Mouse (Mus musculus) hindbrain, embryonic 16.5 days (tissue): ENCODE data around the gene Hbp1. TPM values are rescaled to one million over a fixed set of nuclear protein-coding genes. Genes with fewer than 3 reads are reported as not detected.

Experiments used
- ATAC-seq: fragments of 200-750 bp; cut with Nextera tagmentation; 2 replicates; pipeline ENCODE4 v1.8.0; 2017; ENCODE audit warnings: moderate TSS enrichment, moderate library complexity
- H3K27ac ChIP-seq: fragments of 300-500 bp; sonication (generic); 2 replicates; pipeline ENCODE4 v1.5.1; 2014; ENCODE audit warnings: low read depth, mild to moderate bottlenecking, control low read depth, low read length, moderate library complexity
- H3K27me3 ChIP-seq: fragments of 300-500 bp; sonication (generic); replicated peaks from 2 replicates; pipeline ENCODE4 v1.6.1; 2014; ENCODE audit warnings: low read length; ENCODE audit not compliant: control insufficient read depth, insufficient read depth
- H3K36me3 ChIP-seq: fragments of 300-500 bp; sonication (generic); 2 replicates; pipeline ENCODE4 v1.6.1; 2014; ENCODE audit warnings: mild to moderate bottlenecking, low read length, moderate library complexity, mixed read lengths; ENCODE audit not compliant: control insufficient read depth, insufficient read depth
- H3K4me1 ChIP-seq: fragments of 300-500 bp; sonication (generic); 2 replicates; pipeline ENCODE4 v1.6.1; 2014; ENCODE audit warnings: low read depth, low read length; ENCODE audit not compliant: control insufficient read depth, insufficient read depth
- H3K4me2 ChIP-seq: fragments of 300-500 bp; sonication (generic); 2 replicates; pipeline ENCODE4 v1.6.1; 2014; ENCODE audit warnings: mild to moderate bottlenecking, low read length, control low read depth, moderate library complexity
- H3K4me3 ChIP-seq: fragments of 300-500 bp; sonication (generic); 2 replicates; pipeline ENCODE4 v1.5.1; 2014; ENCODE audit warnings: mild to moderate bottlenecking, low read length, control low read depth, moderate library complexity
- H3K9ac ChIP-seq: fragments of 300-500 bp; sonication (generic); 2 replicates; pipeline ENCODE4 v1.6.1; 2014; ENCODE audit warnings: low read depth, mild to moderate bottlenecking, control low read depth, low read length, moderate library complexity
- H3K9me3 ChIP-seq: fragments of 300-500 bp; sonication (generic); 2 replicates; pipeline ENCODE4 v1.6.1; 2014; ENCODE audit warnings: mild to moderate bottlenecking, low read length, moderate library complexity; ENCODE audit not compliant: control insufficient read depth
- WGBS: fragments of 180-500 bp; shearing (Covaris S2); extraction: QIAGEN DNeasy Blood & Tissue Kit; methylation state at CpG from one replicate; pipeline ENCODE4 v1.1.7; 2014; 5-methylcytosine and 5-hydroxymethylcytosine counted together
- polyA plus RNA-seq: library from polyadenylated mRNA; unstranded; fragments of >200 nt; fragmentation: Nextera tagmentation; extraction: Ambion mirVana; gene quantifications from 2 replicates; pipeline ENCODE4 v1.2.1, GENCODE M21; 2015

Hbp1 gene
- polyA plus RNA-seq, 1 experiment from 2014 or later = 39.1 TPM

- Histone ChIP-seq H3K9ac (no peak overlapping the region), H3K4me3 (no peak overlapping the region), H3K27me3 (no peaks in the 10 kb centered on the region), H3K27ac (no peak overlapping the region), H3K9me3 (no peaks in the 10 kb centered on the region), H3K4me2 (no peak overlapping the region), H3K4me1 (no peaks in the 10 kb centered on the region), H3K36me3 (peaks cover 7% of the 10 kb centered on the region; the same call in 1 of the 2 replicates)
- WGBS = 89% methylated on average over 4 of the region's 4 CpGs
- ATAC-seq = no peak
Observed at GRCm38 (mm10) chr12:31966405-31966804, 16.1 kb upstream of the Hbp1 start.

GRCm38 (mm10) chr12:31965517-31966212 lies 15.3 kb upstream of the Hbp1 start:
- no peaks in the 10 kb centered on the region for H3K9me3 ChIP-seq
- 91% methylated on average over 12 of the region's 12 CpGs for WGBS
- H3K4me2 ChIP-seq = no peak overlapping the region
- H3K9ac ChIP-seq = no peak overlapping the region
- ATAC-seq = no peak
- no peaks in the 10 kb centered on the region for H3K27me3 ChIP-seq
- no peaks in the 10 kb centered on the region for H3K4me1 ChIP-seq
- peaks cover 9% of the 10 kb centered on the region; the same call in 1 of the 2 replicates for H3K36me3 ChIP-seq
- H3K4me3 ChIP-seq = no peak overlapping the region
- H3K27ac ChIP-seq = no peak overlapping the region

GRCm38 (mm10) chr12:31964074-31964473 lies 13.7 kb upstream of the Hbp1 start:
- Histone ChIP-seq H3K27ac (no peak overlapping the region), H3K9me3 (no peaks in the 10 kb centered on the region), H3K36me3 (peaks cover 9% of the 10 kb centered on the region; the same call in 1 of the 2 replicates), H3K9ac (no peak overlapping the region), H3K4me1 (no peaks in the 10 kb centered on the region), H3K27me3 (no peaks in the 10 kb centered on the region), H3K4me3 (no peak overlapping the region), H3K4me2 (no peak overlapping the region)
- WGBS = 82% methylated on average over 6 of the region's 6 CpGs
- ATAC-seq = no peak; the same call in 1 of the 2 replicates

- peaks cover 2% of the 10 kb centered on the region; the same call in 1 of the 2 replicates for H3K4me1 ChIP-seq
- WGBS = 87% methylated on average over 4 of the region's 4 CpGs
- peaks cover 2% of the 10 kb centered on the region; the same call in 1 of the 2 replicates for H3K36me3 ChIP-seq
Observed at GRCm38 (mm10) chr12:31955843-31956242, 5.5 kb upstream of the Hbp1 start.

GRCm38 (mm10) chr12:31950659-31951031 lies 310 bp upstream of the Hbp1 start:
- H3K36me3 ChIP-seq = no peaks in the 10 kb centered on the region
- no peak for ATAC-seq
- H3K4me3 ChIP-seq = peak overlapping the region; percentile 42
- WGBS = 3% methylated on average over 9 of the region's 9 CpGs
- peaks cover 6% of the 10 kb centered on the region; the same call in 1 of the 2 replicates for H3K4me1 ChIP-seq
- no peaks in the 10 kb centered on the region for H3K27me3 ChIP-seq
- no peaks in the 10 kb centered on the region for H3K9me3 ChIP-seq
- peak overlapping the region; percentile 68 for H3K4me2 ChIP-seq
- peak overlapping the region; percentile 24 for H3K9ac ChIP-seq
- H3K27ac ChIP-seq = peak overlapping the region; percentile 71

More at GRCm38 (mm10) chr12:31955843-31956242, 5.5 kb upstream of the Hbp1 start:
- Histone ChIP-seq H3K4me3 (no peak overlapping the region), H3K27me3 (no peaks in the 10 kb centered on the region), H3K9me3 (no peaks in the 10 kb centered on the region), H3K27ac (no peak overlapping the region), H3K9ac (no peak overlapping the region), H3K4me2 (no peak overlapping the region)
- 0 out of 2 replicates have a peak, but pooled peaks have one; percentile 2 for ATAC-seq

- under 1% methylated on average over 51 of the region's 58 CpGs for WGBS
- peak; percentile 80 for ATAC-seq
- peaks cover 6% of the 10 kb centered on the region; the same call in 1 of the 2 replicates for H3K4me1 ChIP-seq
- no peaks in the 10 kb centered on the region for H3K36me3 ChIP-seq
- H3K27ac ChIP-seq = peak overlapping the region; percentile 98
- H3K4me2 ChIP-seq = peak overlapping the region; percentile 74
- H3K9me3 ChIP-seq = no peaks in the 10 kb centered on the region
- peak overlapping the region; percentile 88 for H3K4me3 ChIP-seq
- peak overlapping the region; percentile 89 for H3K9ac ChIP-seq
- H3K27me3 ChIP-seq = no peaks in the 10 kb centered on the region
Observed at GRCm38 (mm10) chr12:31949193-31949741, 1.1 kb downstream of the Hbp1 start.

- Histone ChIP-seq H3K27me3 (no peaks in the 10 kb centered on the region), H3K4me2 (peak overlapping the region; percentile 74), H3K9me3 (no peaks in the 10 kb centered on the region), H3K9ac (peak overlapping the region; percentile 89), H3K4me3 (peak overlapping the region; percentile 88), H3K27ac (peak overlapping the region; percentile 98), H3K4me1 (peaks cover 6% of the 10 kb centered on the region; the same call in 1 of the 2 replicates), H3K36me3 (no peaks in the 10 kb centered on the region)
- no peak for ATAC-seq
- 18% methylated on average over 7 of the region's 7 CpGs for WGBS
Observed at GRCm38 (mm10) chr12:31948101-31949000, 2.0 kb downstream of the Hbp1 start.

GRCm38 (mm10) chr12:31947476-31947875 lies 2.9 kb downstream of the Hbp1 start:
- H3K36me3 ChIP-seq = peaks cover 3% of the 10 kb centered on the region; the same call in 1 of the 2 replicates
- peaks cover 6% of the 10 kb centered on the region; the same call in 1 of the 2 replicates for H3K4me1 ChIP-seq
- H3K27ac ChIP-seq = no peak overlapping the region
- WGBS = 95% methylated on average over 5 of the region's 5 CpGs
- H3K4me2 ChIP-seq = no peak overlapping the region
- no peak for ATAC-seq
- H3K9me3 ChIP-seq = no peaks in the 10 kb centered on the region
- no peak overlapping the region for H3K9ac ChIP-seq
- no peak overlapping the region for H3K4me3 ChIP-seq
- no peaks in the 10 kb centered on the region for H3K27me3 ChIP-seq
